Mouse (Mus musculus) liver, embryonic 14.5 days (tissue): ENCODE measurements at regions not wholly inside any gene's neighbourhood (a gene's known extent, or its start where the extent isn't known, plus 50 kb on each side); places are given as distances from the start of the nearest gene placed in this dataset.

ENCODE experiments used
- CTCF ChIP-seq: IDR thresholded peaks from 2 replicates; pipeline ENCODE4 v1.5.1; 2016; ENCODE audit warnings: antibody characterized with exemption, low read depth, control low read depth
- EP300 ChIP-seq: IDR thresholded peaks from 2 replicates; pipeline ENCODE4 v1.6.1; 2016; ENCODE audit warnings: antibody characterized with exemption, low read depth

- no peak for TF ChIP-seq EP300
- no peak for TF ChIP-seq CTCF
Observed at GRCm38 (mm10) chr4:34226089-34226840, 176.3 kb upstream of the Spaca1 start.
